Mouse (Mus musculus) mouse embryonic stem cell (cell line): ENCODE data around the gene Tbc1d23.

ENCODE experiments used
- in situ Hi-C, 2 experiments: fragments of 300-500 bp; cut with MboI; formaldehyde crosslinking; loops; 1 replicate in 1 of 2; 3 replicates in 1 of 2; pipeline ENCODE4 v1.14.3; 2019 to 2020; ENCODE audit warnings: low sequenced_read_pairs in 2 of 2, low pct_unique_long_range_greater_than_20kb in 1 of 2, mixed read lengths in 1 of 2; ENCODE audit not compliant: unreplicated experiment in 1 of 2

Gene Tbc1d23

DNA sequence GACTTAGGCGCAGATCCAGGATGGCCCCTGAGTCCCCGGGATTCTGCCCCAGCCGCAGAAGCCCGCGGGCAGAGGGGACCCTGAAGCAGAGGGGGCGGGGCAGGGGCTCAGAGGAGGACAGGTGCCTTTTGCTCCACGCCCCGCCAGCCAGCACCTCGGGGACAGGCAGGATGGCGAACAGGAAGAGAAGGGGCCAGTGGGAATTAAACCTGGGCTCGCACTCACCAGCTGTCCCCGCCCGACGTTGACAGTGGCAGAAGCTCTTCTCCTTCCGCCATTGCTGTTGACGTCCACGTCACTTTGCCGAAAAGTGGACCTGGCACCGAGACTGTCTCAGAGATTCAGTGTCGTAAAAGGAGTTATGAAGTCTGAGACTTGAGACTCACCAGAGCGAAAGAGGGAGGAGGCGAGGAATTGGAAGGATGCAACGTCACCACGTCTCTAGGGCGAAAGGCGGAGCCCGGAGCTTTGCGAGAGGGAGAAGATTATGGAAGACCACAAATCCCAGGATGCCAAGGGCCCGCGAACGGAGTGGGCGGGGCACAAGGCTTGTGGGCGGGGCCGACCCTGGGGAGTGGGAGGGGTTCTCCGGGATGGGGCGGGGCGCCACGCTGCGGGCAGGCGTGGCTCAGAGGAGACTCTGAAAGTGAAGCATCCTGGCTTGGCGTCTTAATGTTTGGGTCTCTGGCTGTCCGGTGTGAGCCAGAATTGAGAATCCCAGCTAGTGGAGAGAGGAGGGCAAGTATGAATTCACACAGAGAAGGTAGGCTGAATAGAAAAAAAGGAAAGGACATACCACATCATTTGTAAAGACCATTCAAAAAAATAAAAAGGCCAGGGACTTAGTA, at the start of gene Tbc1d23:
TSS of gene Tbc1d23 (minus strand) at position 416 of the 848 bp plus-strand sequence.
- in situ Hi-C loops: no loop called here

DNA sequence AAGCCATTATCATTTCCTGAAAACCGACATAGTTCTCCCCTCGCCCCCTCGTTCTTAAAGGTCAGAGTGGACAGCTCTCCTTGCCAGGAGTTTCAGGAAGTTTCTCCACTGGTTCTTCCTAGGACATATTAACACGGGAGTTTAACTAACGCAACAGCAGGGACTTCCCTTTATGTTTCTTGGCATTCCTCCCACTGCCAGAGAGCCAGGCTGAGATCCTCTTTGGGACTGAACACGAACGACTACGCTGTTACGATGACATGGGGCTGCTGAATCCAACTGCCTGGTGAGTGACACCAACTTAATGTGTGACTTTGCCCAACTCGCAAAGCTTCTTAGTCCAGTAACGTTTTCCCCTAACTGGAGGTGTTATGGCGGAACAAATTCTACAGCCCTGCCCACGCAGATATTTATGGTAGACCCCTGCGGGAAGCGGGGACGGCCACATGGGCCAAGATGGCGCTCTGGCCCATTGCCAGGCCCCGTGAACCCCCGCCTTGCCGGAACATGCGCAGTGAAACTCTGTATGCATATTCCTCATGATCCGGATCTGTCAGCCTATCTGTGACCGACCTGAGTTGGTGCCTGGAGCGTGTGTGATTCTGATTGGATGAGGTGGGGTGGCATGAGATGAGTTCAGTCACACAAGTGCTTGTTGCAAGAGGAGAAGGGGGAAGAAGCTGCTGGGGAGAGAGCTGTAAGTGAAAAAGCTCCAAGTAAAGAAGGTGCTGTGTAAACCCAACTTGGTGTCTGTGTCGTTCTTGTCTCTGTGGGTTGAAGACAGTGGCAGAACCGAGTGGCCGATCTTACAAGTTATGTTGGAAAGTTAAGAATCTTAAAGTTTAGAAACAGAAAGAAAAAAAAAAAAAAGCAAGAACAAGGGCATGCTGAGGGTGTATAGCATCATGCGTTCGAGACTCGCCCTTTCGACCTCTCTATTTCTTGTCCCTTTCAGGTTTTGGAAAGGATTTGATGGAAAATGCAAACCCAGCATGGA, 49.2 kb upstream of the Tbc1d23 start:
- in situ Hi-C loops: no loop called here

DNA sequence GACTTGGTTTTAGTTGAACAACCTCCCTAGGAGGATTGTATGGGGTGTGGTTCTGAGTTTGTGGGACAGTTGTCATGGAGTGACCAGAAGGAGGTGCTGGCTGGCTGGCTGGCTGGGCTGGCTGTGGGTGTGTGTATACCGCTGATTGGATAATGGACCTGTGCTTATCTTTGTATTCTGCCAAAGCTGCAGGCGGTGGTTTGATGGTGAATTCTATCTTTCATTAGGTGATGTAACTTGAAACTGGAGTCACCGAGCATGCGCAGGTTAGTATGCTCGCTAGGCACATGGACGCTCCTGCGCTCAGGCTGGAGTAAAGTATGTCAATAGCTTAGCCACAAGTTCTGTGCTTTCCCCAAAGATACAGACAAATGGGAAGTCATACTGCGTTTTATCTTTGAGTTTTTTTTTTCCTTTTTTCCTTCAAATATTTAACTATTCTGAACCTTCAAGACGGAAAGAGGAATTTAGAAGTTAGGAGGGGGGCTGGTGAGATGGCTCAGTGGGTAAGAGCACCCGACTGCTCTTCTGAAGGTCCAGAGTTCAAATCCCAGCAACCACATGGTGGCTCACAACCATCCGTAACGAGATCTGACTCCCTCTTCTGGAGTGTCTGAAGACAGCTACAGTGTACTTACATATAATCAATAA, 47.8 kb upstream of the Tbc1d23 start:
- in situ Hi-C loops: no loop called here

DNA sequence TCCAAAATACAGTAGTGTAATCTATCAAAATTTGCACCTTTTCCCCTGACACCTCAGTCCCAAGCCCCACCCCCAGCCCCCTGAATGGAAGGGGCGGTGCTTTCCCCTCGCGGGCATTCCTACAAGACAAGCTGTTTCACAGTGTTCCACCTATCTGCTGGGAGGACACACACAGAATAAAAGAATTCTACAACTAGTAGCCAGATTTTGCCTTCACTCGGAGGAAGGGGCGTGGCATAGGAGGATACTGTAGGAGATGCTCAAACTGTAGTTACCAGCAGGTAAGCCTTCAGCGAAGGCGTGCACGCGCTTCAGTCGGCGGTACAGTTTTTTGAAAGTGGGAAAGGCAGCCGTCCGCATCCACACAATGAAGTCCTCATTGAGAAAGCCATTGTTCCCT, 38.4 kb upstream of the Tbc1d23 start:
- in situ Hi-C loops: no loop called here

DNA sequence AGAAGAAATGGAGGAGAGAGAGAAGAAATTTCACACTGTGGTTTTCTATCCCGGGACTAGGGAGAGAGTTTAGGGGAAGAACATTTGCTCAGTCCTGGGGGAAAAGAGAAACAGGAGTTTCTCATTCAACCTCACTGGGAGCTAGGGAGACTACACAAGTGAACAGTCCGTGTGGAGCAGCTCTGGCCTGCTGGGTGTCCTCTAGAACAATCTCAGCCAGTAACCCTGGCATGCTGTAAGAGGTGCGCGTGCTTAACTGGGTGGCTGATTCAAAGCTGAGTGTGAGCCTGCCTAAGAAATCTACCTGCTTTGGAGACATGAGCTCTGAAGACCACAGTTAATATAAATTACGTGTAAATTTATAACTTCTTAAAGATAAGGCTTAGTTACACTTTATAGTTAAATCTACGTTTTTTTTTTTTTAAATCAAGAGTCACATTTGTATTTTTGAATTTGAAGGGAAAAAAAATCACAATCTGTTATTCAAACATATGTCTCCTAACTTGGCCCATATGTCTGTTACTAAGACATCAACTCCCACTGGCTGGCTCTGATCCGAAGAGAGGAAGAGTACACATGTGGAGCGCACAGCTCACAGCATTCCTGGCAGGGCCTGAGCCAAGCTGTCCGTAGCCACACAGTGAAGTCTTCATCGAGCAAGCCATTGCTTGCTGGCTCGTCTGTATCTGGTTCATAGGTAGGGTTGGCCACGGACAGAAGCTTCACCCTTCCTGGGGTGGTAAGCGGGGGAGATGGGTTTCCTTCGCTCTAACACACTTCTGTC, 36.9 kb upstream of the Tbc1d23 start:
- in situ Hi-C loops: no loop called here

DNA sequence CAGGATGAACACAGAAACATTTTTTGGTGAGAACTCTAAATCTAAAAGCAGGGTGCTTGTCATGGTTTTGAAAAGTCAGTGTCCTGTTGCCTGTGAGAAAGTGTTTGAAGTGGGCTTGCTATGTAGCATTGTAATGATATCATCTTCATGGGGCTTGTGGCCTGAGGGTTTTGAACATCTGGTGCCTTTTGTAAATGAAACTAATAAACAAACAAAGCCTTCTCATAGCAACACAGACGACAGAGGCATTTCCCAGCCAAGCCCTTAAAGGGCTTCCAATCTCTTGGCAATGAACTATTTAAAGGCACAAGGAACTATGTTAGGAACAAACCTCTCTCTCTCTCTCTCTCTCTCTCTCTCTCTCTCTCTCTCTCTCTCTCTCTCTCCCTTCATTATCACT, 35.8 kb upstream of the Tbc1d23 start:
- in situ Hi-C loops: no loop called here

DNA sequence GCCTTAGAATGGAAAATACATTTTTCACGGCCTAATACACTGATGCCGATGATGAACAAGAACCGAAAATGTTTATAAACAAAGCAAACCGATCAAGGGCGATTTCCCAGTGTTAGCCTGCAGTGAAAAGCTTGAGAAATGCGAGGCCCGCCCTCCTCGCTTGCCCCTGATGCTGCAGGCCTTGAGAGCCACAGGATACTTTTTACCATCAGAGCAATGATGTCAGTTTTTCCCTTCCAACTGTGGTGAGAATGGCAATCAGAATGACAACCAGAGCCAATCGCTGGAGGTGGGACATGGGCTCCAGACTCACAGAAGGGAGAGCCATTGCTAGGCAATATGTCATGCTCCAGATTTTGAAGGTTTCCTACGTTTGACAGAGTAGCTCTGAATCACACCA, 28.8 kb upstream of the Tbc1d23 start:
- in situ Hi-C loops: no loop called here

DNA sequence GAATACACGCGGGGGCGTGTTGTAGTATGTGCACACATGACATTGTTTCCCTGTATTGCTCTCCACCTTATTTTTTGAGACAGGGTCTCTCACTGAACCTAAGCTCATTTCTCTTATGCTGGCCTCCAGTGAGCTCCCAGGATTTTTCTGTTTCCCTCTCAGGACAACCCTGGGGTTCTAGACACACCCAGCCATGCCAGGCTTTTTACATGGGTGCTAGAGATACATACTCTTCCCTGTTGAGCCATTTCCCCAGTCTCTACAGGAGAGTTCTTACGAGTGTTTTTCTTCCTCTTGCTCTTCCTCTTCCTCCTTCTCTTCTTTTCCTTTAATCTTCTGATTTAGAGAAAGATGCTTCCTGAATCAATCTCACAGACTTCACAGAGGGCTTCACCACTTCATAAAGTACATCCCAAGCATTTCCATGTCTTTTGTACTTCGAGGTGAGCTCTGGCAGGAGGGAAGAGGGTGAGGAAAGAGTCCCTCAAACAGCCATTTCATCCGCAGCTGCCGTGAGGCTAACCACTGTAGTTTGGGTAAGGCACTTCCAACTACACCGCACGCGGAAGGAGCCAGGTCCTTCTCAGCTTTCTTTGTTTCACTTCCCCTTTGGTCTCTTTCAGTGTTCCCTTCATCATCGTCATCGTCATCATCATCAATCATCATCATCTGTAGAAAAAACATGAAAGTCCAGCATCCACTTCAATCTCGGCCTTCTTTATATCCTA, 28.2 kb upstream of the Tbc1d23 start:
- in situ Hi-C loops: no loop called here

DNA sequence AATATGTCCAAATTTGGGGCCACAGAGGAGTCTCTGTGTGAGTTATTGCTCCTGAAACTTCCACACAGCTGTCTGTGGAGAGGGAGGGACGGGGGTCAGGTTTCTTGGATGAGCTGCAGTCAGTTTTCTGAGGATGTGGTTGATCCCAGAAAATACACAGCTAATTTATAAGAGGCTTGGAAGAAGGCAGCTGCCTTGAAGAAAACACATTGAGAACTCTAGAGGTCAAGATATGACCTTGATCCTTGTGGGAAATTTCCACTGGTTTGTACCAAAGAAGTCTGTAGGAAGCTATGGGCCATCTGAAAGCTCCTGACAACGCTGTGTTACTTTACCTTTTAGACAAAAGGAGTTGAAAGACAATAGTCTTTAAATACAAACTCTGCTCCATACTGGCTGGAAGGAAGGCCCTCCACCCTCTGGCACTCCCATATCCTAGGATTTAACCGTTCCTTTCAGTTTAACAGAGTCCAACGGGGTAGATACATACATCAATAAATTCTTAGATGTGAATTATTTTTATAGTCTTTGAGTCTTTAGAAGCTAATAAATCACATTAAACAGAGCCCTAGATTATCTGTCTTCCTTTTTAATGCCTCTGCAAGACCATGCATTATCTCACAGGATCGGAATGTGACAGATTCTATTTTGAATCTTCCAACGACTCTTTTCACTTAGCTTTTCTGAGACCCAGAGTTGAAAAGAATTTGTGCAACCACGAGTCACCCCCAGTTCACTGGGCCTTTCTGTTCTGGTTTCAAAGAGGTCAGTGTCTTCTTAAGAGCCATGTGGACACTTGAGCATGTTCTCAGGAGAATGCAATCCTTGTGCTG, 20.5 kb upstream of the Tbc1d23 start:
- in situ Hi-C loops: no loop called here

DNA sequence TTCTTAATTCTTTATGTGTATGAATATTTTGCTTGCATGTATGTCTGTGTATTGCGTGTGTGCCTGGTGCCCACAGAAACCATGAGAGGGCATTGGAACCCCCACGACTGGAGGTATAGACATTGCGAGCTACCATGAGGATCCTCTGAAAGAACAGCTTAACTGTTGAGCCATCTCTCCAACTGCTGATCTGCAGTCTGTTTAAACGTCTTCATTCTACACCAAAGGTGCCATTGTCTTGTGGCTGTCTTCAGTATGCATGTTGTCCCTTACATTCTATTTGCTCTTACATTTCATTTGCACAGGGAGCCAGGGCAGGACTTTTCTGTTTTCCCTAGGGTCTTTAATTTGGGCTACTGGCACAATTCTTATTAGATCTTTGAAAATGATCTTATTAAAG, 19.7 kb upstream of the Tbc1d23 start:
- in situ Hi-C loops: no loop called here

DNA sequence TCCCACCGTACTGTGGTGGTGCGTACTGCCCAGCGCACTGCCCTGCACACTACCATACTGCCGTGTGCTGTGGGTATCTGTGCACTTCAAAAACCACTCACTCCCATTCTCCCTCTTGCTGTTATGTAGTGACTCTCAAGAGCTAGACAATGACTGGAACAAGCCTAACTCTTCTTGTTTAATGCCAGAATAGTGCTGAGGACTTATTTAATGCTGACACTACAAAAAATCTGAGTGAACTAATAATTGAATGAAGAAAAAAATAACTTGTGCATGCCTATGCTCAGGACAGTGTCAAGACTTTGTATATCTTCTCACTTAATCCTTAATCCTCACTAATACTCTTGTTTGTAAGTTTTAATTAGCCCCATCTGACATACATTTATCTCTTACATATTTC, 16.2 kb upstream of the Tbc1d23 start:
- in situ Hi-C loops: loop anchor here (5.0 to 10.0 kb wide), 4 partner anchors 147 to 357 kb away; partner anchors contain the start of gene Cmss1 (in 1 of the 2)

DNA sequence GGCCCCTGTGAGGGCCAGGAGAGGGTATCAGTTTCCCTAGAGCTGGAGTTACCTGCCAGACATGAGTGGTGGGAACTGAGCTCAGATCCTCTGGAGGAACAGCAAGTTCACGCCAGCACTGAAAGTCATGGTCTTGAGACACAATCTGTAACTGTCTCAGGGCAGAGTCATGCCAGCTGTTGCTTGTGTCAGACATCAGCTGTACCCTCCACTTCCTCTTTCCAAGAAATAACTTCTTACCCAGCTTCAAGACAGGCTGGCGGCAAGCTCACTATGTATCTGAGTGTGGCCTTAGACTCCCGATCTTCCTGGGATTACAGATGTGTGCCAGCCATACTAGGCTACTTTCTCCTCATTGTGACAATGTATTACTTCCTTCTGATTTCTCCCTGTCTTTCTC, 15.3 kb upstream of the Tbc1d23 start:
- in situ Hi-C loops: loop anchor here (5.0 to 10.0 kb wide), 4 partner anchors 148 to 358 kb away; partner anchors contain the start of gene Cmss1 (in 1 of the 2)

DNA sequence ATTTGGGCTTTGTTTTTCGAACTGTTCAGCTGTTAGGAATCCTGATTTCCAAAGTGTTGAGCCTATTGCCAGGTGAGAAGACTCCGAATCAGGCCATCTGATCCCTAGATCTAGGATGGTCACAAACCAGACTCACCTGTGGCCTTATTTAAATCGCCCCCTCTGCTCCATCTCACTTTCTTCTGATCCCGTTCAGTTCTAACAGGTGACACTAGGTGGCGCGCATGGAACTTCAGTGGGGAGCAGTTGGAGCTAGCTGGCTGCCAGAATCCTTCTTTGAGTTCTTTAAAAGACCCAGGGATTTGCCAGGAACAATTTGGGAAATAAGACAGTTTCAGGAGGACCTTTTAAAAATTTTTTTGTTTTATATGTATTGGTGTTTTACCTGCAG, 12.5 kb upstream of the Tbc1d23 start:
- in situ Hi-C loops: loop anchor here (10.0 kb wide), 3 partner anchors 151 to 361 kb away; partner anchors contain the start of gene Cmss1 (in 1 of the 2)

DNA sequence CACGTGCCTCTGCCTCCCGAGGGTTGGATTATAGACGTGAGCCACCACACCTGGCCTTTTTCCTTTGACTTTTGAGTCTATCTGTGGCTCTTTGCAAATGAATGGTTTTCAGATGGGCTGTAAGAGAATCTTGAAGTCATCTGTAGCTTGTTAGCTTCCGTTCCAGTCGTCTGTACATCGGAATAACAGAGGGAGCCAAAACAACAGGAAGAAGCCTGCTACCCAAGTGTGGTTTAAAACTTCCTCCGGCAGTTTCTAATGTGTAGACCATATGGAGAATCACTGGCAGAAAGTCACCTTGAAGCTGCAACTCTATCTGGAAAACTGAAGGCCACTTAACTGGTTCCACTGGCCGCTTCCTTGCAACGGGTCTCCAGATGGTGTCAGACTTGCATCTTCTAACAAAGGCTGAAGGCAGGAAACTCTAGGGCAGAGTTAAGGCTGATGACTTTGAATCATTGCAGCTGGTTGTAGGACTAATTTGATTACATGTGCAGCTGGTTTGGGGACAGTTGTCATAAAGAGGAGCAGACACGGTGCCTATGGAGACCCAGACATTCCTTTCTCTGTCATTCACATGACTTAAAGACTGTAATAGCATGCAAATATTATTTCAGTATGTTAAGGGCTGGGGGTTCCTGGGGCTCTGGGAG, 12.0 kb upstream of the Tbc1d23 start:
- in situ Hi-C loops: loop anchor here (10.0 kb wide), 3 partner anchors 151 to 361 kb away; partner anchors contain the start of gene Cmss1 (in 1 of the 2)

DNA sequence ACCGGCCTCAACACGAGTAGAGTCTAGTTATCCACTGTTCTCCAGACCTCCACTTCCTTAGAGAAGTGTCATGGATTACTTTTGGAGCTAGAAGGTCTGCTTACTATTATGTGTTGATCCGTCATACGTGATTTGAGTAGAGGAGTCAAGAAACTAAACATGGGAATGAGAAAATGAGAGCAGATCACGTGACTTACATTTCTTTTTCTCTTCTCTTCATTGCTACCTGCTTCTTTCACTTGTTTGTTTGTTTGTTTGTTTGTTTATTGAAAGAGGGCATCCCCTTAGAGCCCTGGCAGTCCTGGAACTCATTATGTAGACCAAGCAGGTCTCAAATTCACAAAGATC, 11.5 kb upstream of the Tbc1d23 start:
- in situ Hi-C loops: loop anchor here (10.0 kb wide), 3 partner anchors 152 to 362 kb away; partner anchors contain the start of gene Cmss1 (in 1 of the 2)

DNA sequence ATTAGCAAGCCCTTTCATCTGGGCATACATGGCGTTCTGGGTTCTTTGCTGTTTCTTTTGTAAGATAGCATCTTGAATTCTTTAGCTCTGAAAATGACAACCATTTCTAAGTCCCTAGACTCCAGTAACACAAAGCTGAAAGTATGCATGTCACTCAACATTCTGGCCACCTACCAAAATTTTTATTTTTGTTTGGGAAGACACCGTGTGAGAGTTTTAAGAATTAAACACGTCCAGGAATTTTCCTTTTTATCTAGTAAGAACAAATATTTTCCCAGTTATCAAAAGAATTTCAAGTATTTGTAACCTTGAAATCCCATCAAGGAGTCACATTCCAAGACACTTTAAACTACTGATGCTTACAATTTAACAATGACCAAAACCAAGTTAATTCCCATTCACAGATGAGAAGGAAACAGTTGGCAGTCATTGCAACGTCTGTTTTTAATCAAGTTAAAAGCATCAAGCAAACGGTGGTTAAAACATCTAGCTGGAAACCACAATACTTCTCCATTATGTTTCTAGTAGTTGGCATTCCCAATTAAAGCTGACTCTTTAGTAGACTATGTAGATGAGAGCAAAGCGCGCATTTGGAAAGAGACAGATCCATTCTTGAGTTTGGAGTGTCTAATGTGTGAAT, 4.7 kb upstream of the Tbc1d23 start:
- in situ Hi-C loops: no loop called here
